Mouse (Mus musculus) heart, embryonic 10.5 days (tissue): ENCODE data around the gene Sh3kbp1. TPM values are rescaled to one million over a fixed set of nuclear protein-coding genes. Genes with fewer than 3 reads are reported as not detected.

Experiments used
- DNase-seq: peaks from one replicate; pipeline ENCODE4 v3.0.0-alpha.2; 2017; ENCODE audit warnings: low spot score
- H3K27ac ChIP-seq: fragments of 300-500 bp; sonication (generic); 2 replicates; pipeline ENCODE4 v1.5.1; 2016; ENCODE audit warnings: mild to moderate bottlenecking
- H3K27me3 ChIP-seq: fragments of 300-500 bp; sonication (generic); 2 replicates; pipeline ENCODE4 v1.6.1; 2016; ENCODE audit warnings: mild to moderate bottlenecking; ENCODE audit not compliant: poor library complexity, insufficient read depth, severe bottlenecking
- H3K36me3 ChIP-seq: fragments of 300-500 bp; sonication (generic); 2 replicates; pipeline ENCODE4 v1.6.1; 2016; ENCODE audit warnings: mild to moderate bottlenecking, moderate library complexity
- H3K4me1 ChIP-seq: fragments of 300-500 bp; sonication (generic); 2 replicates; pipeline ENCODE4 v1.6.1; 2016; ENCODE audit warnings: mild to moderate bottlenecking
- H3K4me3 ChIP-seq: fragments of 300-500 bp; sonication (generic); 2 replicates; pipeline ENCODE4 v1.5.1; 2016; ENCODE audit warnings: mild to moderate bottlenecking, moderate library complexity
- H3K9me3 ChIP-seq: fragments of 300-500 bp; sonication (generic); 2 replicates; pipeline ENCODE4 v1.6.1; 2016; ENCODE audit warnings: mild to moderate bottlenecking, moderate library complexity
- WGBS: fragments of 180-500 bp; shearing (Covaris S2); methylation state at CpG from one replicate; pipeline ENCODE4 v1.1.7; 2016; 5-methylcytosine and 5-hydroxymethylcytosine counted together
- polyA plus RNA-seq: library from polyadenylated mRNA; unstranded; fragments of >200 nt; fragmentation: Nextera tagmentation; extraction: Ambion mirVana; gene quantifications from 2 replicates; pipeline ENCODE4 v1.2.1, GENCODE M21; 2016

The Sh3kbp1 gene
- polyA plus RNA-seq, 1 experiment from 2014 or later, result 54.1 TPM

GRCm38 (mm10) chrX:159928165-159928564 lies 301.1 kb downstream of the Sh3kbp1 start:
- H3K4me3 ChIP-seq, result no peak overlapping the region
- H3K36me3 ChIP-seq, result no peaks in the 10 kb centered on the region
- DNase-seq, result no peak
- H3K27ac ChIP-seq, result peak overlapping the region; percentile 69; the same call in 1 of the 2 replicates
- H3K9me3 ChIP-seq, result no peaks in the 10 kb centered on the region
- 44% methylated on average over 5 of the region's 5 CpGs for WGBS
- peaks cover 11% of the 10 kb centered on the region; the same call in 1 of the 2 replicates for H3K27me3 ChIP-seq
- H3K4me1 ChIP-seq, result peaks cover 8% of the 10 kb centered on the region

GRCm38 (mm10) chrX:159928834-159929233 lies 301.8 kb downstream of the Sh3kbp1 start:
- Histone ChIP-seq H3K4me3 (no peak overlapping the region), H3K9me3 (no peaks in the 10 kb centered on the region), H3K36me3 (no peaks in the 10 kb centered on the region), H3K27ac (peak overlapping the region; percentile 69), H3K27me3 (peaks cover 11% of the 10 kb centered on the region; the same call in 1 of the 2 replicates), H3K4me1 (peaks cover 8% of the 10 kb centered on the region)
- WGBS, result 48% methylated on average over 3 of the region's 3 CpGs
- DNase-seq, result no peak

GRCm38 (mm10) chrX:159932027-159932426 lies 305.0 kb downstream of the Sh3kbp1 start:
- H3K9me3 ChIP-seq, result no peaks in the 10 kb centered on the region
- H3K36me3 ChIP-seq, result no peaks in the 10 kb centered on the region
- no peak overlapping the region for H3K27ac ChIP-seq
- no peak for DNase-seq
- WGBS, result 92% methylated on average over 1 of the region's 1 CpGs
- H3K4me3 ChIP-seq, result no peak overlapping the region
- H3K27me3 ChIP-seq, result peaks cover 5% of the 10 kb centered on the region; the same call in 1 of the 2 replicates
- H3K4me1 ChIP-seq, result peaks cover 4% of the 10 kb centered on the region

- Histone ChIP-seq H3K4me3 (no peak overlapping the region), H3K9me3 (no peaks in the 10 kb centered on the region), H3K4me1 (no peaks in the 10 kb centered on the region), H3K27ac (peak overlapping the region; percentile 74), H3K36me3 (no peaks in the 10 kb centered on the region), H3K27me3 (no peaks in the 10 kb centered on the region)
- WGBS, result 54% methylated on average over 2 of the region's 2 CpGs
- no peak for DNase-seq
Observed at GRCm38 (mm10) chrX:159942569-159942968, 315.5 kb downstream of the Sh3kbp1 start.

GRCm38 (mm10) chrX:159943586-159943985 lies 316.5 kb downstream of the Sh3kbp1 start:
- Histone ChIP-seq H3K9me3 (no peaks in the 10 kb centered on the region), H3K27me3 (no peaks in the 10 kb centered on the region), H3K4me1 (no peaks in the 10 kb centered on the region), H3K27ac (peak overlapping the region; percentile 74), H3K36me3 (no peaks in the 10 kb centered on the region), H3K4me3 (peak overlapping the region; percentile 31)
- no peak for DNase-seq
- WGBS, result 45% methylated on average over 1 of the region's 1 CpGs

GRCm38 (mm10) chrX:159953546-159954429 lies 326.7 kb downstream of the Sh3kbp1 start:
- Histone ChIP-seq H3K9me3 (no peaks in the 10 kb centered on the region), H3K27ac (no peak overlapping the region), H3K4me1 (peaks cover 7% of the 10 kb centered on the region; the same call in 1 of the 2 replicates), H3K36me3 (no peaks in the 10 kb centered on the region), H3K27me3 (peaks cover 9% of the 10 kb centered on the region; the same call in 1 of the 2 replicates), H3K4me3 (no peak overlapping the region)
- WGBS, result 74% methylated on average over 7 of the region's 7 CpGs
- no peak for DNase-seq

GRCm38 (mm10) chrX:159954430-159954779 lies 327.3 kb downstream of the Sh3kbp1 start:
- Histone ChIP-seq H3K36me3 (no peaks in the 10 kb centered on the region), H3K4me3 (no peak overlapping the region), H3K9me3 (no peaks in the 10 kb centered on the region), H3K4me1 (peaks cover 7% of the 10 kb centered on the region; the same call in 1 of the 2 replicates), H3K27ac (no peak overlapping the region), H3K27me3 (peaks cover 9% of the 10 kb centered on the region; the same call in 1 of the 2 replicates)
- 66% methylated on average over 4 of the region's 4 CpGs for WGBS
- DNase-seq, result no peak

- no peak overlapping the region for H3K4me3 ChIP-seq
- DNase-seq, result no peak
- H3K27me3 ChIP-seq, result peaks cover 9% of the 10 kb centered on the region; the same call in 1 of the 2 replicates
- H3K9me3 ChIP-seq, result no peaks in the 10 kb centered on the region
- no peak overlapping the region for H3K27ac ChIP-seq
- peaks cover 7% of the 10 kb centered on the region; the same call in 1 of the 2 replicates for H3K4me1 ChIP-seq
- WGBS, result 55% methylated on average over 6 of the region's 6 CpGs
- H3K36me3 ChIP-seq, result no peaks in the 10 kb centered on the region
Observed at GRCm38 (mm10) chrX:159955433-159955832, 328.4 kb downstream of the Sh3kbp1 start.

- Histone ChIP-seq H3K27me3 (peaks cover 21% of the 10 kb centered on the region), H3K4me3 (no peak overlapping the region), H3K9me3 (no peaks in the 10 kb centered on the region), H3K27ac (no peak overlapping the region), H3K36me3 (0 out of 2 replicates have a peak, but pooled peaks cover 4% of the 10 kb centered on the region), H3K4me1 (no peaks in the 10 kb centered on the region)
- 61% methylated on average over 2 of the region's 2 CpGs for WGBS
- no peak for DNase-seq
Observed at GRCm38 (mm10) chrX:159961385-159961784, 334.3 kb downstream of the Sh3kbp1 start.

GRCm38 (mm10) chrX:159963273-159963672 lies 336.2 kb downstream of the Sh3kbp1 start:
- H3K4me3 ChIP-seq, result no peak overlapping the region
- H3K27ac ChIP-seq, result no peak overlapping the region
- no peaks in the 10 kb centered on the region for H3K9me3 ChIP-seq
- WGBS, result 28% methylated on average over 4 of the region's 4 CpGs
- H3K36me3 ChIP-seq, result 0 out of 2 replicates have a peak, but pooled peaks cover 6% of the 10 kb centered on the region
- peaks cover 21% of the 10 kb centered on the region for H3K27me3 ChIP-seq
- H3K4me1 ChIP-seq, result no peaks in the 10 kb centered on the region
- no peak for DNase-seq

- Histone ChIP-seq H3K4me3 (no peak overlapping the region), H3K4me1 (no peaks in the 10 kb centered on the region), H3K27ac (no peak overlapping the region), H3K27me3 (peaks cover 21% of the 10 kb centered on the region), H3K9me3 (no peaks in the 10 kb centered on the region), H3K36me3 (0 out of 2 replicates have a peak, but pooled peaks cover 6% of the 10 kb centered on the region)
- 85% methylated on average over 9 of the region's 9 CpGs for WGBS
- DNase-seq, result no peak
Observed at GRCm38 (mm10) chrX:159963925-159964324, 336.9 kb downstream of the Sh3kbp1 start.

- no peak overlapping the region for H3K4me3 ChIP-seq
- DNase-seq, result no peak
- WGBS, result 85% methylated on average over 2 of the region's 2 CpGs
- no peak overlapping the region for H3K27ac ChIP-seq
- H3K9me3 ChIP-seq, result no peaks in the 10 kb centered on the region
- no peaks in the 10 kb centered on the region for H3K4me1 ChIP-seq
- H3K36me3 ChIP-seq, result 0 out of 2 replicates have a peak, but pooled peaks cover 6% of the 10 kb centered on the region
- H3K27me3 ChIP-seq, result peaks cover 27% of the 10 kb centered on the region
Observed at GRCm38 (mm10) chrX:159969025-159969424, 342.0 kb downstream of the Sh3kbp1 start.

- no peak for DNase-seq
- peaks cover 9% of the 10 kb centered on the region; the same call in 1 of the 2 replicates for H3K27me3 ChIP-seq
- 0 out of 2 replicates have a peak, but pooled peaks cover 4% of the 10 kb centered on the region for H3K36me3 ChIP-seq
- H3K4me1 ChIP-seq, result no peaks in the 10 kb centered on the region
- no peak overlapping the region for H3K27ac ChIP-seq
- WGBS, result 67% methylated on average over 3 of the region's 3 CpGs
- H3K9me3 ChIP-seq, result no peaks in the 10 kb centered on the region
- no peak overlapping the region for H3K4me3 ChIP-seq
Observed at GRCm38 (mm10) chrX:159971091-159971779, 344.2 kb downstream of the Sh3kbp1 start.
